Mouse (Mus musculus): Measurements from ENCODE around the gene Evl.

DNA sequence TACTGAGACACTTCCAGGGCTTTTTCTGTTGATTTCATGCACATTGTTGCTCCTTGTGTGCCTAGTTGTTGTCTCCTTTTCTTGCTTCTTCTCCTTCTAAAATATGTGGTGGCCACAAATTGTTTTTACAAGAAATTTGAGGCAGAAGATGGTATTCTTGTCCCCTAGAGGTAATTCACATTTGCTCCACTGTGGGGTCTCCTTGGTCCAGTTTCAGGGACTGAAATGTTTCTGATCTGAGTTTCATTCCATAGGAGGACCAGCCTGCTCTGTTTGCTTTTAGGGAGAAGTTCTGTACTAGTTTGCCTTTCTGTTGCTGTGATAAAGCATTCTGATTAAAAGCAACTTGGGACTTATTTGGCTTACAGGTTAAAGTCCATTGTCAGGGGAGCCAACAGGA lies 3.7 kb downstream of the Evl start:
- TF ChIP-seq POLR2A (IDR thresholded peaks at IDR 0.05; ENCODE audit: low read depth, low read length) = no peak
- TF ChIP-seq CTCF (IDR thresholded peaks at IDR 0.05; ENCODE audit: borderline replicate concordance, insufficient read depth, low read length) = no peak
